Mouse (Mus musculus) lung, embryonic 16.5 days (tissue): ENCODE results near the gene Myh14. TPM values are rescaled to one million over a fixed set of nuclear protein-coding genes. Genes with fewer than 3 reads are reported as not detected.

Experiments
- ATAC-seq: fragments of 200-750 bp; cut with Nextera tagmentation; 2 replicates; pipeline ENCODE4 v1.8.0; 2017; ENCODE audit warnings: low read depth, mild to moderate bottlenecking, moderate library complexity
- H3K27ac ChIP-seq: fragments of 300-500 bp; sonication (generic); 2 replicates; pipeline ENCODE4 v1.5.1; 2014; ENCODE audit warnings: mild to moderate bottlenecking, control low read depth, low read length
- H3K27me3 ChIP-seq: fragments of 300-500 bp; sonication (generic); 2 replicates; pipeline ENCODE4 v1.6.1; 2014; ENCODE audit warnings: low read depth, low read length, mixed read lengths; ENCODE audit not compliant: control insufficient read depth, insufficient read depth
- H3K36me3 ChIP-seq: fragments of 300-500 bp; sonication (generic); 2 replicates; pipeline ENCODE4 v1.6.1; 2014; ENCODE audit warnings: low read length; ENCODE audit not compliant: control insufficient read depth, insufficient read depth
- H3K4me1 ChIP-seq: fragments of 300-500 bp; sonication (generic); replicated peaks from 2 replicates; pipeline ENCODE4 v1.6.1; 2014; ENCODE audit warnings: low read length, mixed read lengths; ENCODE audit not compliant: control insufficient read depth, insufficient read depth
- H3K4me2 ChIP-seq: fragments of 300-500 bp; sonication (generic); 2 replicates; pipeline ENCODE4 v1.6.1; 2014; ENCODE audit warnings: low read depth, low read length, control low read depth
- H3K4me3 ChIP-seq: fragments of 300-500 bp; sonication (generic); 2 replicates; pipeline ENCODE4 v1.5.1; 2014; ENCODE audit warnings: mild to moderate bottlenecking, low read length, control low read depth
- H3K9ac ChIP-seq: fragments of 300-500 bp; sonication (generic); 2 replicates; pipeline ENCODE4 v1.6.1; 2014; ENCODE audit warnings: low read length, control low read depth
- H3K9me3 ChIP-seq: fragments of 300-500 bp; sonication (generic); 2 replicates; pipeline ENCODE4 v1.6.1; 2016; ENCODE audit warnings: low read length; ENCODE audit not compliant: control insufficient read depth
- WGBS: fragments of 180-500 bp; shearing (Covaris S2); extraction: QIAGEN DNeasy Blood & Tissue Kit; methylation state at CpG from one replicate; pipeline ENCODE4 v1.1.7; 2014; 5-methylcytosine and 5-hydroxymethylcytosine counted together
- polyA plus RNA-seq: library from polyadenylated mRNA; unstranded; fragments of >200 nt; fragmentation: Nextera tagmentation; extraction: Ambion mirVana; gene quantifications from 2 replicates; pipeline ENCODE4 v1.2.1, GENCODE M21; 2015

The Myh14 gene
- polyA plus RNA-seq, 1 experiment from 2014 or later: 38.8 TPM

DNA sequence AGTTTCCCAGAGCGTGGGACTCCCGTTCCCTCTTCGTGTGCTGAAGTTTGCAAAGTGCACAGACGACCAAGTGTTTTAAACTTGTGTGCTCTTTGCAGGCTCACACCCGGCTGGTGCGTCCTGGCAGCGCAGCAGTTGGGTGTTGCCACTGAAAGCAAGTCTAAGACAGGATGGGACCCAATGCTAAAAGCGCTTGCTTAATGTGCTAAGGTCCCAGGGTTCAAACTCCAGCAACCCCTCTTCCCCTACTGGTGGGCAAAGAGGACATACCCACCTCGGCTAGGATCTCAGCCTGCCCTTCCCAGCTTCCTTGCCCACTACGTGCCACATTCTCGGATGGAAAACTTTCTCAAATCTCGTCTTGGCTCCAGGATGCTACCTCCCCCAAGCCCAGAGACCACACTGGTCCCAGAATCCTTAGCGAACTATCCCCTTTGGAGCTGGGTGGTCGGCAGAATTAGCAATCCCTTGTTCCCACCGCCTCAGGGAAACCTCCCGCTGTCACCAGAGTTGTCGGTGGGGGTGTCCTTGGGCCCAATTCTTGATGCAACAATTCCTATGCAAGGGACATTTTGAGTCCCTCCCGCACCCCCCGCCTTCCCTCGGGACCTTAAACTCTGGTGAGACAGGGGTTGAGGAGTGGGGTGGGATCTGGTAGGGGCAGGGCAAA lies 67.3 kb downstream of the Myh14 start:
- Histone ChIP-seq H3K4me3 (no peak overlapping the region), H3K4me2 (peak overlapping the region; percentile 55)

DNA sequence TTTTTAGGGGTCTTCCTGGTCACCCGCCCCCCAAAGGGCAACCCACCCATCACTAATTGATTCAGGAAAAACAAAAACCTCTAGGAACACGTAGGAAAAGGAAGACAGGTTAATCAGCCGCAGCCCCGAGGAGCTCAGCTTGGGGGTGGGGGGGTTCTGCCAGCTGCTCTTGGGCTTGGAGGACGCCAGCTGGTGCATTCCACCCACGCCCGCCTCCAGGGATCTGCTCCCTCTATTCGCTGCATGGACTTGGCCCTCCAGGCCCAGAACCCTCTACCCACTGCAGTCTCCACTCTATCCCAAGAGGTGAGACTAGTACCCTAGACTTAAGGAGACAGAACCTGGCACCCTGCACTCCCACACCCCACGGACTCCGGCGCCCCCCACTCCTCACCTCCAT lies 68.2 kb downstream of the Myh14 start:
- no peak overlapping the region for H3K4me3 ChIP-seq
- ATAC-seq: no peak
- H3K4me2 ChIP-seq: no peak overlapping the region
- no peak overlapping the region for H3K9ac ChIP-seq
- peaks cover 10% of the 10 kb centered on the region; the same call in 1 of the 2 replicates for H3K4me1 ChIP-seq
- 10% methylated on average over 11 of the region's 11 CpGs for WGBS
- peaks cover 32% of the 10 kb centered on the region for H3K27me3 ChIP-seq
- no peaks in the 10 kb centered on the region for H3K36me3 ChIP-seq
- H3K27ac ChIP-seq: no peak overlapping the region
- H3K9me3 ChIP-seq: no peaks in the 10 kb centered on the region

More for the DNA sequence above, 67.3 kb downstream of the Myh14 start:
- peaks cover 10% of the 10 kb centered on the region; the same call in 1 of the 2 replicates for H3K4me1 ChIP-seq
- no peaks in the 10 kb centered on the region for H3K36me3 ChIP-seq
- no peak overlapping the region for H3K9ac ChIP-seq
- ATAC-seq: no peak
- peaks cover 32% of the 10 kb centered on the region for H3K27me3 ChIP-seq
- no peaks in the 10 kb centered on the region for H3K9me3 ChIP-seq
- no peak overlapping the region for H3K27ac ChIP-seq
- 4% methylated on average over 20 of the region's 20 CpGs for WGBS

DNA sequence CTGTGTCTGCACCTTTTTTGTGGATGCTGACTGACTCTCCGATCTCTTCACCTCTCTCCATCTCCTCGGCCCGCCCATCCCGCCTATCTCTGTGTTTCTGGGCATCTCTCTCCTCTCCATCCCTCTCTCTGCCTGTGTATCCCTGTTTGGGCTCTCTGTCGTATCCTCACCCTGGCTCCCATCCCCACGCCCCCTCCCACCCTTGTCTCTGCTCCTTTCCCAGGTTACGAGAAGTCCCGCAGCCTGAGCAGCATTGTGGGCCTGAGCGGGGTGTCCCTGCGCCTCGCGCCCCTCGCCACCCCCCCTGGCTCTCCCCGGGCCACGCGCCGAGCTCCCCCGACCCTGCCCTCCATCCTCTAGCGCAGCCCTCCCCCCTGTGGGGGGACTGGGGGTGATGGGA lies 69.0 kb downstream of the Myh14 start:
- Histone ChIP-seq H3K27me3 (peaks cover 32% of the 10 kb centered on the region), H3K4me3 (no peak overlapping the region), H3K4me1 (peaks cover 9% of the 10 kb centered on the region; the same call in 1 of the 2 replicates), H3K27ac (no peak overlapping the region), H3K36me3 (no peaks in the 10 kb centered on the region), H3K9me3 (no peaks in the 10 kb centered on the region), H3K4me2 (no peak overlapping the region), H3K9ac (no peak overlapping the region)
- WGBS: 13% methylated on average over 18 of the region's 19 CpGs
- ATAC-seq: no peak

DNA sequence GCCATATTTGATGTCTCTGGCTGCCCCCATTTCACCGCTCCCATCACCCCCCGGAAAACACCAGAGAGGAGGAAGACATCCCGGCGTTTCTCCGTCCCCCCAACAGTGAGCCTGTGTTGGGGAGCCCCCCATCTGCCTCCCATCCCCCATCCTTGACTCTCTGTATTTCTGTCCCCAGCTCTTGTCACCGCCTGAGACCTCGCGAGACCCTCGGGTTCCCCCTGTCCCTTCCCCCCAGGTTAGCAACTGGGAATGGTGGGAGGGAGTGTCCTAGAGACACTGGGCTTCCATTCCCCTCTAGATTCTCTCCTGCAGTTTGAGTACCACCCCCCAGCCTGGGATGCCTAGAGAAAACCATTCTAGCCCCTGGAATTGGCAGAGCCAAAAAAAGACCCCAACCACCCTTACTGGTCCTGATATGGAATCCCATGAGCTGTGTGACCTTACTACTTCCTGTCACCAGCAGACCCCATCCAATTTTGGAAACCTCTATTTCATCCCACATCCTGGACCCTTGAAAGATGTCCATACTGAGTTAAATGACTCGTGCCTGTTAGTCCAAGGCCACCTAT lies 69.9 kb downstream of the Myh14 start:
- no peaks in the 10 kb centered on the region for H3K36me3 ChIP-seq
- no peak overlapping the region for H3K9ac ChIP-seq
- peaks cover 32% of the 10 kb centered on the region for H3K27me3 ChIP-seq
- WGBS: 79% methylated on average over 10 of the region's 10 CpGs
- ATAC-seq: no peak
- H3K4me3 ChIP-seq: no peak overlapping the region
- peaks cover 4% of the 10 kb centered on the region; the same call in 1 of the 2 replicates for H3K4me1 ChIP-seq
- no peak overlapping the region for H3K4me2 ChIP-seq
- no peaks in the 10 kb centered on the region for H3K9me3 ChIP-seq
- H3K27ac ChIP-seq: no peak overlapping the region

DNA sequence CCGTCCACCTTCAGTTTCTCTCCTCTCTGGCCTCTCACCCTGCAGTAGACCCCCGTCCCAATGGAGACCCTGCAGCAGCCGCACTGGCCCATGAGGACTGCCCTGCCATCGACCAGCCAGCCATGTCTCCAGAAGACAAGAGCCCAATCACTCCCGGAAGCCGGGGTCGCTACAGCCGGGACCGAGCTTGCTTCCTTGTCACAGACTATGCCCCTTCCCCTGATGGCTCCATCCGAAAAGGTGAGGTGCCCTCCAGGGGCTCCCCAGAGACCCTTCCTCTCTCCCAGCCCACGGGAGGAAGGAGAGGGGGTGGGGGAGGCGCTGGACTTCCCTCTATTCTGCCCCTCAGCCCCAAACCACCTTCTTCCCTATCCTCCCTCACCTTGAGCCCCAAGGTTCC lies 72.3 kb downstream of the Myh14 start:
- no peak overlapping the region for H3K9ac ChIP-seq
- no peaks in the 10 kb centered on the region for H3K36me3 ChIP-seq
- H3K4me1 ChIP-seq: peaks cover 8% of the 10 kb centered on the region; the same call in 1 of the 2 replicates
- 75% methylated on average over 11 of the region's 12 CpGs for WGBS
- H3K4me3 ChIP-seq: no peak overlapping the region
- ATAC-seq: no peak
- no peak overlapping the region for H3K27ac ChIP-seq
- no peak overlapping the region for H3K4me2 ChIP-seq
- H3K9me3 ChIP-seq: no peaks in the 10 kb centered on the region
- H3K27me3 ChIP-seq: peaks cover 27% of the 10 kb centered on the region

DNA sequence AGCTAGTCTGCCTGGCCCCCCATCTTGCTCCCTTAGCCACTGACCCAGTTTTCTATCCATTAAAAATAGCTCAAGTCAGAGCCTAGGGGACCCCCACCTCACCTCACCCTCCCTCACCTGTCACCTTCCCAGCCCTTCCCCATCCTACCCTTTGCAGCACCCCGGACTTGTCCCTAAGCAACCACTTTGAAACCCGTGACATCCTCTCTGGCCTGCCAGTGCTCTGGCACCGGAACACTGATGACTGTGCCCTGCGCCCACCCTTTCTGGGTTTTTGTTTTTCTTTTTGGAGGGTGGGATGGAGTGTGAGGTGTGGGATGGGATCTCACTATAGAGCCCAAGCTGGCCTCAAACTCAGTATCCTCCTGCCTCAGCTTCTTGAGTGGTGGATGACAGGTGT lies 73.0 kb downstream of the Myh14 start:
- 89% methylated on average over 4 of the region's 4 CpGs for WGBS
- Histone ChIP-seq H3K9me3 (no peaks in the 10 kb centered on the region), H3K4me3 (no peak overlapping the region), H3K27ac (no peak overlapping the region), H3K9ac (no peak overlapping the region), H3K4me2 (no peak overlapping the region), H3K36me3 (no peaks in the 10 kb centered on the region), H3K27me3 (peaks cover 27% of the 10 kb centered on the region), H3K4me1 (peaks cover 12% of the 10 kb centered on the region; the same call in 1 of the 2 replicates)
- ATAC-seq: no peak

DNA sequence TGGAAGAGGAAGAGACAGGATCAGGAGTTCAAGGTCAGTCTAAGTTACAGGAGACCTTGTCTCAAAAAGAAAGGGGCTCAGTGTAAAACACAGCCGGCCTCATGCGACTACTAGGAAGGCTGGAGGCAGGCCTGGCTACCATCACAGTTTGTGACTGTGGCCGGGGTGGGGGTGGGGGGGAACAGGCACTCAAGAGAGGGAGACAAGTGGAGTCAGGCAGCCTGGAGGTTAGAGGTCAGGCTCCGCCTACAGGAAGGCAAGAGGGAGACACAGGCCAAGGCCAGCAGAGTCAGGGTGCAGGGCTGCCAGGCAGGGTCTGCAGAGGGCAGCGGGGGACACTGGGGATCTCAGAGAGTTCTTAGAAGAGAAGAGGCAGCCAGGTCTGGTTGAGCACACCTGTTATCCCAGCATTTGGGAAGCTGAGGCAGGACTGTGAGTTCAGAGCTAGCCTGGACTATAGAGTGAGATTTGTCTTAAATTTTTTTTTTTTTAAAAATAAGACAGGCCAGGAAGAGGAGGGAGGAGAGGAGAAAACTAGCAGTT lies 73.6 kb downstream of the Myh14 start:
- Histone ChIP-seq H3K36me3 (no peaks in the 10 kb centered on the region), H3K27me3 (peaks cover 28% of the 10 kb centered on the region), H3K9me3 (no peaks in the 10 kb centered on the region), H3K9ac (no peak overlapping the region), H3K4me2 (no peak overlapping the region), H3K4me3 (no peak overlapping the region), H3K4me1 (peaks cover 17% of the 10 kb centered on the region; the same call in 1 of the 2 replicates), H3K27ac (no peak overlapping the region)
- 47% methylated on average over 5 of the region's 5 CpGs for WGBS
- no peak for ATAC-seq

DNA sequence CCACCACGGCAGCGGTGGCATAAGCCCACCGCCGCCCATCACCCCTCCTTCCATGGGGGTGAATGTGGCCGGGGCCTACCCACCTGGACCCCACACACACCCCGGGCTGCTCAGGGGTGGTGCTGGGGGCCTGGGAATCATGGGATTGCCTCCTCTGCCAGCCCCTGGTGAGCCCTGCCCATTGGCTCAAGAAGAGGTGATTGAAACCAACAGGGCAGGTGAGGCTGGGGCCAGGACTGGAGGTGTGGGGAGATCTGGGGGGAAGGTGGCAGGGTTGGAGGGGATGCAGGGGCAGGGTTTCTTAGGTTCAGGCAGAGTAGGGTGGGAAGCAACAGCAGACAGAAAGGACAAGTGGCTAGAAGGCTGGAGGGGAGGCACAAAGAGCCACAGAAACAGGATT lies 74.6 kb downstream of the Myh14 start:
- no peak for ATAC-seq
- Histone ChIP-seq H3K9me3 (no peaks in the 10 kb centered on the region), H3K9ac (no peak overlapping the region), H3K27ac (no peak overlapping the region), H3K4me2 (no peak overlapping the region), H3K4me3 (no peak overlapping the region), H3K4me1 (peaks cover 24% of the 10 kb centered on the region; the same call in 1 of the 2 replicates), H3K36me3 (no peaks in the 10 kb centered on the region), H3K27me3 (peaks cover 29% of the 10 kb centered on the region)
- WGBS: 88% methylated on average over 6 of the region's 6 CpGs

DNA sequence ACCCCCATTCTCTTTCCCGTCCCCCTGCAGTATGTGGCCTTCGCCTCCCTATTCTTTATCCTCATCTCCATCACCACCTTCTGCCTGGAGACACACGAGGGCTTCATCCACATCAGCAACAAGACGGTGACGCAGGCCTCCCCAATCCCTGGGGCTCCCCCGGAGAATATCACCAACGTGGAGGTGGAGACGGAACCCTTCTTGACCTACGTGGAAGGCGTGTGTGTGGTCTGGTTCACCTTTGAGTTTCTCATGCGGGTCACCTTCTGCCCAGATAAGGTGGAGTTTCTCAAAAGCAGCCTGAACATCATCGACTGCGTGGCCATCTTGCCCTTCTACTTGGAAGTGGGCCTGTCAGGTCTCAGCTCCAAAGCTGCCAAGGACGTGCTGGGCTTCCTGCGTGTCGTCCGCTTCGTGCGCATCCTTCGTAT lies 75.5 kb downstream of the Myh14 start:
- H3K9ac ChIP-seq: no peak overlapping the region
- no peaks in the 10 kb centered on the region for H3K36me3 ChIP-seq
- H3K4me1 ChIP-seq: peaks cover 26% of the 10 kb centered on the region; the same call in 1 of the 2 replicates
- no peak overlapping the region for H3K4me3 ChIP-seq
- 87% methylated on average over 20 of the region's 20 CpGs for WGBS
- no peak overlapping the region for H3K4me2 ChIP-seq
- H3K27ac ChIP-seq: no peak overlapping the region
- ATAC-seq: no peak
- H3K27me3 ChIP-seq: peaks cover 32% of the 10 kb centered on the region
- H3K9me3 ChIP-seq: no peaks in the 10 kb centered on the region
